Mouse (Mus musculus): ENCODE data around the gene Tubb4a.

- no peak for TF ChIP-seq CTCF (IDR thresholded peaks at IDR 0.05; ENCODE audit: borderline replicate concordance, insufficient read depth, low read length)
- no peak for TF ChIP-seq POLR2A (IDR thresholded peaks at IDR 0.05; ENCODE audit: low read depth, low read length)
Observed at GRCm38 (mm10) chr17:57060231-57060801, 27.3 kb downstream of the Tubb4a start.
